Mouse (Mus musculus) liver (tissue): ENCODE results near the gene Cdhr3.
A peak's percentile ranks its signal among the peaks of the same experiment; 100 is the strongest.

ENCODE experiments used
- DNase-seq: peaks from one replicate; pipeline ENCODE4 v3.0.0-alpha.2; 2020; ENCODE audit warnings: mixed read lengths

Gene Cdhr3

GRCm38 (mm10) chr12:33092775-33093174, at the start of gene Cdhr3:
Gene Cdhr3 (minus strand): TSS chr12:33092875.
- DNase-seq: no peak

- DNase-seq: no peak
These were observed 46.4 kb upstream of the Cdhr3 start for GRCm38 (mm10) chr12:33139083-33139482.

GRCm38 (mm10) chr12:33137857-33138256, 45.2 kb upstream of the Cdhr3 start:
- no peak for DNase-seq

GRCm38 (mm10) chr12:33131796-33132195, 39.1 kb upstream of the Cdhr3 start:
- DNase-seq: no peak

GRCm38 (mm10) chr12:33130401-33130800, 37.7 kb upstream of the Cdhr3 start:
- DNase-seq: no peak

GRCm38 (mm10) chr12:33129410-33129809, 36.7 kb upstream of the Cdhr3 start:
- peak; percentile 18 for DNase-seq

GRCm38 (mm10) chr12:33128702-33129101, 36.0 kb upstream of the Cdhr3 start:
- no peak for DNase-seq

GRCm38 (mm10) chr12:33128121-33128520, 35.4 kb upstream of the Cdhr3 start:
- DNase-seq: no peak

GRCm38 (mm10) chr12:33126243-33126642, 33.6 kb upstream of the Cdhr3 start:
- DNase-seq: no peak

GRCm38 (mm10) chr12:33125594-33126227, 33.0 kb upstream of the Cdhr3 start:
- no peak for DNase-seq

- DNase-seq: no peak
These were observed 26.1 kb upstream of the Cdhr3 start for GRCm38 (mm10) chr12:33118624-33119301.

GRCm38 (mm10) chr12:33110894-33111471, 18.3 kb upstream of the Cdhr3 start:
- DNase-seq: no peak

GRCm38 (mm10) chr12:33109531-33109930, 16.9 kb upstream of the Cdhr3 start:
- no peak for DNase-seq

GRCm38 (mm10) chr12:33106438-33107167, 13.9 kb upstream of the Cdhr3 start:
- no peak for DNase-seq

GRCm38 (mm10) chr12:33105724-33106123, 13.0 kb upstream of the Cdhr3 start:
- no peak for DNase-seq

GRCm38 (mm10) chr12:33102342-33103115, 9.9 kb upstream of the Cdhr3 start:
- no peak for DNase-seq

- no peak for DNase-seq
These were observed 9.0 kb upstream of the Cdhr3 start for GRCm38 (mm10) chr12:33101627-33102026.

- no peak for DNase-seq
These were observed 3.3 kb upstream of the Cdhr3 start for GRCm38 (mm10) chr12:33096017-33096416.

GRCm38 (mm10) chr12:33092196-33092595, 479 bp downstream of the Cdhr3 start:
- DNase-seq: no peak

GRCm38 (mm10) chr12:33086151-33086550, 6.5 kb downstream of the Cdhr3 start:
- DNase-seq: no peak

GRCm38 (mm10) chr12:33084683-33085082, 8.0 kb downstream of the Cdhr3 start:
- peak; percentile 33 for DNase-seq

- DNase-seq: no peak
These were observed 9.3 kb downstream of the Cdhr3 start for GRCm38 (mm10) chr12:33083362-33083761.

- DNase-seq: no peak
These were observed 16.4 kb downstream of the Cdhr3 start for GRCm38 (mm10) chr12:33076309-33076708.
